Mouse (Mus musculus) liver, postnatal 0 days (tissue): ENCODE data around the gene Chga. TPM values are rescaled to one million over a fixed set of nuclear protein-coding genes. Genes with fewer than 3 reads are reported as not detected.

ENCODE experiments used
- ATAC-seq: fragments of 200-750 bp; cut with Nextera tagmentation; 2 replicates; pipeline ENCODE4 v1.8.0; 2017; ENCODE audit warnings: mild to moderate bottlenecking, moderate library complexity
- DNase-seq: peaks from one replicate; pipeline ENCODE4 v3.0.0-alpha.2; 2016
- H3K27ac ChIP-seq: fragments of 300-500 bp; sonication (generic); 2 replicates; pipeline ENCODE4 v1.5.1; 2014; ENCODE audit warnings: antibody characterized with exemption, moderate library complexity, mild to moderate bottlenecking, low read depth
- H3K27me3 ChIP-seq: fragments of 300-500 bp; sonication (generic); 2 replicates; pipeline ENCODE4 v1.6.1; 2014; ENCODE audit warnings: low read length, control low read depth, mixed read lengths; ENCODE audit not compliant: insufficient read depth
- H3K36me3 ChIP-seq: fragments of 300-500 bp; sonication (generic); replicated peaks from 2 replicates; pipeline ENCODE4 v1.6.1; 2014; ENCODE audit warnings: mild to moderate bottlenecking, control low read depth, low read length, moderate library complexity, mixed read lengths; ENCODE audit not compliant: insufficient read depth
- H3K4me1 ChIP-seq: fragments of 300-500 bp; sonication (generic); 2 replicates; pipeline ENCODE4 v1.6.1; 2014; ENCODE audit warnings: antibody characterized with exemption, mild to moderate bottlenecking, control low read depth; ENCODE audit not compliant: insufficient read depth
- H3K4me2 ChIP-seq: fragments of 300-500 bp; sonication (generic); 2 replicates; pipeline ENCODE4 v1.6.1; 2014; ENCODE audit warnings: low read depth, mild to moderate bottlenecking, low read length, moderate library complexity, mixed read lengths
- H3K4me3 ChIP-seq: fragments of 300-500 bp; sonication (generic); 2 replicates; pipeline ENCODE4 v1.5.1; 2014; ENCODE audit warnings: low read depth, low read length
- H3K9ac ChIP-seq: fragments of 300-500 bp; sonication (generic); replicated peaks from 2 replicates; pipeline ENCODE4 v1.6.1; 2014; ENCODE audit warnings: mild to moderate bottlenecking, moderate library complexity
- H3K9me3 ChIP-seq: fragments of 300-500 bp; sonication (generic); 2 replicates; pipeline ENCODE4 v1.6.1; 2016; ENCODE audit warnings: mild to moderate bottlenecking, control low read depth, low read length, mixed read lengths
- CTCF ChIP-seq: sonication (generic); IDR thresholded peaks from 2 replicates; pipeline ENCODE4 v1.5.1; 2016; ENCODE audit warnings: antibody characterized with exemption, low read depth
- EP300 ChIP-seq: IDR thresholded peaks from 2 replicates; pipeline ENCODE4 v1.6.1; 2016; ENCODE audit warnings: antibody characterized with exemption, low read depth, mild to moderate bottlenecking
- WGBS: fragments of 180-500 bp; shearing (Covaris S2); extraction: QIAGEN DNeasy Blood & Tissue Kit; methylation state at CpG from one replicate; pipeline ENCODE4 v1.1.7; 2014; ENCODE audit not compliant: insufficient replicate concordance; 5-methylcytosine and 5-hydroxymethylcytosine counted together
- polyA plus RNA-seq: library from polyadenylated mRNA; unstranded; fragments of >200 nt; fragmentation: Nextera tagmentation; extraction: Ambion mirVana; gene quantifications from 2 replicates; pipeline ENCODE4 v1.2.1, GENCODE M21; 2015

Chga gene
- polyA plus RNA-seq, 1 experiment from 2014 or later = 0.45 TPM

DNA sequence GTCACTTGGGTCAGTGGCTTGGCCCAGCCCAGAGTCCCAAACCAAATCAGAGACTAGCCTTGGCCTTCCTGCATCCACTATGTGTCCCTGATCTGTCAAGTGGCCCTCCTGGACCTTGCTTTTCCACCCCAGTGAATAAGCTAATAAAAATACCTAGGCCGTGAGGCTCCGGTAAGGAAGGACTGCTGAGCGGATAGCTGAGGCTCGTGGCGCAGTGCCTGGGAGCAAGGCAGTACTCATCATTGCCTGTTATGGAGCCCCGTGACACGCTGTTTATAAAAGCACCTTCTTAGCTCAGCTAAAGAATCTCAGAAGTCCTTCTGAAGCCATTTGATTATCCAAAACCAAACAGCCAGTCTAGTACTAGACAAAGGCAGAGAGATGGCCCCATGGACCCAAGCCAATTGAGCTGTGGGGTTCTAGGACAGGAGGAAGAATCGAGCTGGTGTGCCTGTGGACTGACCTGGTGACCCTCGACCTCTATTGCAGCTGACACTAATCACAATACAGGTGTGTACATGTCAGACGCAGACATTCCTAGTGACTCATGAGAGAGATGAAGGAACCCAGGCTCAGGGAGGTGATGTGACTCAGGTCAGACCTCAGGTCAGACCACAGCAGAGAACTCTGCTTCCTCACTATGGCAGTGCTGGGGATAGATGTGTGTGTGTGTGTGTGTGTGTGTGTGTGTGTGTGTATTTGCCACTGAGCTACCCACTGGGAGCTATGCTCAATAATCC is 22.1 kb downstream of the Chga start:
- no peaks in the 10 kb centered on the region for H3K4me1 ChIP-seq
- no peak overlapping the region for H3K9ac ChIP-seq
- peaks cover 21% of the 10 kb centered on the region for H3K36me3 ChIP-seq
- no peak overlapping the region for H3K4me3 ChIP-seq
- no peak overlapping the region for H3K4me2 ChIP-seq
- DNase-seq (no peak), ATAC-seq (no peak)
- no peaks in the 10 kb centered on the region for H3K9me3 ChIP-seq
- no peaks in the 10 kb centered on the region for H3K27me3 ChIP-seq
- 78% methylated on average over 10 of the region's 10 CpGs for WGBS
- no peak overlapping the region for H3K27ac ChIP-seq
- TF ChIP-seq CTCF (no peak), EP300 (no peak)

DNA sequence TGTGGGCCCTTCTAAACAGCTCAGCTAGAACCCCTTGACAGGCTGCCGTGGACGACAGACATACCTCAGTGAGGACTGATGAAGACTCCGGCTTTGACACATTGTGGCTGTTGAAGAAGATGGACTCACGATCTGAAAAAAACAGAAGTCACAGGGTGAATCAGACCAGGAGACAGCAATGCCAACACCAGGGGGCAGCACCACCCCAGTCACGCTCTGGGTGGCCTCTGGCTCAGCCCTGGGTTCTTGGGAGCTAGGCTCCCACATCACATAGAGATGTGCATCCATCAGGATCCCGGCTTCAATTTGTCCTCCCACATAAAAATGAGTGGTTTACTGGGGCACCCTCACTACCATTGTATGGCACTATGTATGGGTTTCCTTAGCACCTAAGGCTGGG is 24.3 kb downstream of the Chga start:
- ATAC-seq (peak; percentile 55; the same call in 1 of the 2 replicates), DNase-seq (peak; percentile 84)
- Histone ChIP-seq H3K27me3 (no peaks in the 10 kb centered on the region), H3K4me1 (no peaks in the 10 kb centered on the region), H3K4me2 (no peak overlapping the region), H3K9ac (no peak overlapping the region), H3K27ac (no peak overlapping the region), H3K9me3 (no peaks in the 10 kb centered on the region), H3K4me3 (no peak overlapping the region), H3K36me3 (peaks cover 17% of the 10 kb centered on the region)
- 57% methylated on average over 6 of the region's 6 CpGs for WGBS
- TF ChIP-seq CTCF = peak; percentile 88
- no peak for TF ChIP-seq EP300

DNA sequence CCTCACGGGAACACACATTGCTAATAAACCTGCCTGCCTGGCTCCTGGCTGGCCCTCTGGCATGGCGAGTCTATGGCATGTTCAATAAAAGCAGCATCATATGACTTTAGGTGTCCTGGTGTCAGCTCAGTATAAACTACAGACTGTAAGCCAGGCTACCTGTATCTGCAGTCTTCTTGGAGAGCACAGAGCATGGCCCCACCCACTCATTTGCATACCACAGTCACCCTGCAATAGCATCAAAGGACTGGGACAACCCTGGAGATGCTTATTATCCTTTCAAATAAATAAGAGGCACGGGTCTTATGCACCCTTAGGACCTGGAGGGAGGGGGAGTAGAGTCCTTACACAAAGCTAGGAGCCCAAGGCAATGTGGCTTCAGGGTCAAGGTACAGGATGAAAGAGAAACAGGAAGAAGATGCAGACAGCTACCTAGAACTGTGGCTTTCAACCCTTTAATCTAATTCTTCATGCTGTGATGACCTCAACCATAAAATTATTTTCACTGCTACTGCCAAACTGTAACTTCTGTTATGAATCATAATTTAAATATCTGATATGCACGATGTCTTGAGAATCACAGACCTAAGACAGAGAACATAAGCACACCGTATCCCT is 26.9 kb downstream of the Chga start:
- Histone ChIP-seq H3K9ac (no peak overlapping the region), H3K4me2 (no peak overlapping the region), H3K27me3 (no peaks in the 10 kb centered on the region), H3K27ac (no peak overlapping the region), H3K4me1 (no peaks in the 10 kb centered on the region), H3K4me3 (no peak overlapping the region), H3K9me3 (no peaks in the 10 kb centered on the region), H3K36me3 (peaks cover 14% of the 10 kb centered on the region; the same call in 1 of the 2 replicates)
- no peak for DNase-seq
- no peak for ATAC-seq
- TF ChIP-seq CTCF (no peak), EP300 (no peak)
- 70% methylated on average over 5 of the region's 5 CpGs for WGBS

DNA sequence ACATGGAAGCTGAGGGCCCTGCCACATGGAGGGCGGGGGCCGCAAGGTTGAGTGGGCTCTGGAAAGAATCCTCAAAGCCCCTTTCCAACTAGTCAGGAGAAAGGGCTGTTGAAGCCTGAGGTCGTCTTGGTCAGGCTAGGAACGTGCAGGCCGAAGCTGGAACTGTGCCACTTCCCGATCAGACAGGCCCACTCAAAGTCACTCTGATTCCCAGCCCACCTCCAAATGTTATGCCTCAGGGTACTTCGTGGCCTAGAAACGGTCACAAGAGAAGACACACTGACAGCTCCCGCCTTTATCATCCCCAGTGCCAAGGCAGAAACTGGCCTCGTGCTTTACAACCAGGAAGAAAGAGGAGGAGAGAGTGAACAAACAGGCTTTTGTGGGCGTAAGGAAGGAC is 27.7 kb downstream of the Chga start:
- peaks cover 18% of the 10 kb centered on the region; the same call in 1 of the 2 replicates for H3K36me3 ChIP-seq
- DNase-seq = no peak
- H3K9ac ChIP-seq = no peak overlapping the region
- no peak for ATAC-seq
- no peaks in the 10 kb centered on the region for H3K4me1 ChIP-seq
- no peak for TF ChIP-seq CTCF
- TF ChIP-seq EP300 = no peak
- no peaks in the 10 kb centered on the region for H3K9me3 ChIP-seq
- H3K4me3 ChIP-seq = no peak overlapping the region
- no peak overlapping the region for H3K4me2 ChIP-seq
- no peaks in the 10 kb centered on the region for H3K27me3 ChIP-seq
- 82% methylated on average over 11 of the region's 11 CpGs for WGBS
- H3K27ac ChIP-seq = no peak overlapping the region

DNA sequence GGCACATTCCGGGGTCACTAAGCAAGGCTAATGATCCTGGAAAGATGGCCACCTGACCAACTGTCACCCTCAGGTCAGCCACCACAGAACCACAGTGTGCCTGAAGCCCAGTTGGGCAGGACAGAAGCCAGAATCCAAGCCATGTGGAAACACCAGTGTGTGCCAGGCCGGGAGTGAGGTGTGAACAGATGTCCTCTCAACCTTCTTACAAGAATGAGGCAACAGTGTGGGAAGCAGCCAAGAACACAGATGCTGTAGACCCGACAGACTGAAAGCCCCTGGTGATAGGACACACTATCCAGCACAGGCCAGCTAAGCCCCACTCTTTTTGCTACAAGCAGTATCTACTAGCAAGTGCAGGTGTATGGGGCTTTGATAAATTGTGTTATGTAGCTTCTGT is 30.6 kb downstream of the Chga start:
- H3K27me3 ChIP-seq = no peaks in the 10 kb centered on the region
- H3K36me3 ChIP-seq = peaks cover 16% of the 10 kb centered on the region; the same call in 1 of the 2 replicates
- H3K4me2 ChIP-seq = no peak overlapping the region
- no peaks in the 10 kb centered on the region for H3K4me1 ChIP-seq
- no peak overlapping the region for H3K4me3 ChIP-seq
- 82% methylated on average over 3 of the region's 3 CpGs for WGBS
- ATAC-seq = no peak
- TF ChIP-seq EP300 (no peak), CTCF (no peak)
- H3K9me3 ChIP-seq = no peaks in the 10 kb centered on the region
- no peak for DNase-seq
- H3K9ac ChIP-seq = no peak overlapping the region
- no peak overlapping the region for H3K27ac ChIP-seq

DNA sequence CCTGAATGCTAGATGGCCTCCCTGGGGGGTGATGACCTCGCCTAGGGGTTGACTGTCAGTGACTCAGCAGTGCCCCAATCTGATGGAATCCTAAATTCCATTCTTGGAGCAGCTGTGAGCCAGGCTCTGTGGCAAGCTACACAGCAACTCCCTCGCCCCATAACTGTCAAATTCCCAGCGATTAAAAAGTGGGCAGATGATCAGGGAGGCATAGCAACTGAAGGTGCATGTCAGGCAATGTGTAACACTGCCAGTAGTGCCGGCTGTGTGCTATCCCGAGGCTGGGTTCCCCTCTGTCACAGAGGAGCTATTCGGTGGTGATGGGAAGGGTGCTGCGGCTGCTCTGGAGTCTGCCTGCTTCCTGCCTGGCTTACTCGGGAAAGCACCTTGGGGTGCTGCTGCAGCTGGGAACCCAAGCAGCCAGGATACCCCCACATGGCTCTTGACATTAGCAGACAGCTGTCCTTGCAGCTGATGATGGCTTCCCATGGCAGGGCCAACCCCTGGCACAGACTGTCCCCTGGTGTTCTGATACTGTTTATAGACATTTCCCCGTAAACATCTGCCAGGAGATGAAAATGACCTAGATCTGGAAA is 31.6 kb downstream of the Chga start:
- TF ChIP-seq CTCF (no peak), EP300 (no peak)
- H3K4me3 ChIP-seq = no peak overlapping the region
- no peak overlapping the region for H3K27ac ChIP-seq
- H3K27me3 ChIP-seq = no peaks in the 10 kb centered on the region
- H3K9ac ChIP-seq = no peak overlapping the region
- WGBS = 72% methylated on average over 9 of the region's 9 CpGs
- H3K36me3 ChIP-seq = peaks cover 14% of the 10 kb centered on the region; the same call in 1 of the 2 replicates
- DNase-seq = no peak
- H3K9me3 ChIP-seq = no peaks in the 10 kb centered on the region
- no peak for ATAC-seq
- no peak overlapping the region for H3K4me2 ChIP-seq
- no peaks in the 10 kb centered on the region for H3K4me1 ChIP-seq
